ENCODE assay signal across 9 mouse cellular contexts in genomic region chr10:84836104-84836503, GRCm38 (mm10).
DNase-seq lines count a peak whose midpoint lies in the region; ATAC-seq and TF ChIP-seq lines count a peak whose summit lies in the region.
"Had no signal": no experiment of that assay in that cellular context is flagged by ENCODE, and none has a peak within 500 bp of the region (broad histone marks: within the 10 kb centered on the region; RNA-seq: fewer than 3 reads in every experiment).

No protein-coding gene starts in this region.

- H3K27me3 ChIP-seq in forebrain, embryonic 14.5 days (replicated peaks; ENCODE audit: control insufficient read depth, insufficient read depth, low read length): no peaks in the 10 kb centered on the region
- no peaks in the 10 kb centered on the region for H3K27me3 ChIP-seq in forebrain, embryonic 10.5 days (ENCODE audit: poor library complexity, severe bottlenecking)
- no peaks in the 10 kb centered on the region for H3K27me3 ChIP-seq in midbrain, embryonic 14.5 days (ENCODE audit: control insufficient read depth, insufficient read depth, low read length)
- H3K27me3 ChIP-seq in midbrain, embryonic 15.5 days (replicated peaks): no peaks in the 10 kb centered on the region
- H3K27me3 ChIP-seq in kidney, postnatal 0 days (ENCODE audit: insufficient read depth, low read length): no peaks in the 10 kb centered on the region
- H3K27me3 ChIP-seq: hindbrain, embryonic 15.5 days had no signal

- no peak overlapping the region for H3K27ac ChIP-seq in forebrain, embryonic 14.5 days (ENCODE audit: low read depth, low read length)
- no peak overlapping the region for H3K27ac ChIP-seq in forebrain, embryonic 10.5 days
- H3K27ac ChIP-seq in midbrain, embryonic 14.5 days (replicated peaks; ENCODE audit: low read depth, low read length): no peak overlapping the region
- no peak overlapping the region for H3K27ac ChIP-seq in midbrain, embryonic 15.5 days
- no peak overlapping the region for H3K27ac ChIP-seq in kidney, postnatal 0 days
- H3K27ac ChIP-seq: hindbrain, embryonic 15.5 days had no signal

- no peak overlapping the region for H3K4me2 ChIP-seq in forebrain, embryonic 14.5 days (ENCODE audit: low read length)
- H3K4me2 ChIP-seq in midbrain, embryonic 14.5 days (ENCODE audit: low read length): no peak overlapping the region
- no peak overlapping the region for H3K4me2 ChIP-seq in midbrain, embryonic 15.5 days
- no peak overlapping the region for H3K4me2 ChIP-seq in kidney, postnatal 0 days (ENCODE audit: low read length)
- H3K4me2 ChIP-seq: hindbrain, embryonic 15.5 days had no signal

- no peak overlapping the region for H3K4me3 ChIP-seq in forebrain, embryonic 14.5 days (ENCODE audit: low read depth, low read length)
- no peak overlapping the region for H3K4me3 ChIP-seq in forebrain, embryonic 10.5 days
- no peak overlapping the region for H3K4me3 ChIP-seq in midbrain, embryonic 14.5 days (replicated peaks; ENCODE audit: low read depth, low read length)
- H3K4me3 ChIP-seq in midbrain, embryonic 15.5 days: no peak overlapping the region
- no peak overlapping the region for H3K4me3 ChIP-seq in kidney, postnatal 0 days (replicated peaks; ENCODE audit: low read depth, low read length)
- H3K4me3 ChIP-seq: hindbrain, embryonic 15.5 days had no signal

- no peaks in the 10 kb centered on the region for H3K36me3 ChIP-seq in forebrain, embryonic 14.5 days (ENCODE audit: control insufficient read depth, insufficient read depth, low read length)
- H3K36me3 ChIP-seq in forebrain, embryonic 10.5 days (replicated peaks): peaks cover 70% of the 10 kb centered on the region
- H3K36me3 ChIP-seq in midbrain, embryonic 14.5 days (ENCODE audit: control insufficient read depth, insufficient read depth, low read length): no peaks in the 10 kb centered on the region
- H3K36me3 ChIP-seq in midbrain, embryonic 15.5 days (replicated peaks): no peaks in the 10 kb centered on the region
- H3K36me3 ChIP-seq in kidney, postnatal 0 days (ENCODE audit: insufficient read depth, low read length): no peaks in the 10 kb centered on the region
- H3K36me3 ChIP-seq: hindbrain, embryonic 15.5 days had no signal

- WGBS in forebrain, embryonic 14.5 days: 40% methylated on average over 4 of the region's 4 CpGs
- whole genome bisulfite sequencing in forebrain, embryonic 10.5 days: 46% methylated on average over 4 of the region's 4 CpGs
- 43% methylated on average over 4 of the region's 4 CpGs for WGBS in midbrain, embryonic 14.5 days
- WGBS in midbrain, embryonic 15.5 days: 35% methylated on average over 4 of the region's 4 CpGs
- WGBS in kidney, postnatal 0 days: 20% methylated on average over 4 of the region's 4 CpGs

- H3K9ac ChIP-seq in forebrain, embryonic 14.5 days (ENCODE audit: low read length): no peak overlapping the region
- H3K9ac ChIP-seq in midbrain, embryonic 14.5 days (replicated peaks; ENCODE audit: low read length): no peak overlapping the region
- no peak overlapping the region for H3K9ac ChIP-seq in midbrain, embryonic 15.5 days
- H3K9ac ChIP-seq in kidney, postnatal 0 days (ENCODE audit: low read depth, low read length): no peak overlapping the region
- H3K9ac ChIP-seq: hindbrain, embryonic 15.5 days had no signal

- no peak for ATAC-seq in forebrain, embryonic 14.5 days
- no peak for ATAC-seq in midbrain, embryonic 14.5 days (ENCODE audit: low FRiP score, low TSS enrichment)
- ATAC-seq in midbrain, embryonic 15.5 days (replicated peaks): no peak
- ATAC-seq in kidney, postnatal 0 days (replicated peaks; ENCODE audit: low FRiP score, low read depth): 0 out of 2 replicates have a peak, but pooled peaks have one; percentile 40

- DNase-seq in forebrain, embryonic 14.5 days (ENCODE audit: low spot score): peak; percentile 27
- DNase-seq in forebrain, embryonic 10.5 days (ENCODE audit: extremely low spot score, low spot score): no peak
- DNase-seq in midbrain, embryonic 14.5 days: peak; percentile 56
- peak; percentile 21 for DNase-seq in cerebellum, adult 8-10 months
- peak; percentile 86 for DNase-seq in kidney, postnatal 0 days (ENCODE audit: low spot score)
- DNase-seq in thymus, postnatal 25 days: peak; percentile 38
- no peak for DNase-seq in spleen, adult 18-20 months

- no peaks in the 10 kb centered on the region for H3K4me1 ChIP-seq in forebrain, embryonic 14.5 days (ENCODE audit: control insufficient read depth, insufficient read depth, low read length)
- peaks cover 14% of the 10 kb centered on the region for H3K4me1 ChIP-seq in forebrain, embryonic 10.5 days
- H3K4me1 ChIP-seq in midbrain, embryonic 14.5 days (ENCODE audit: control insufficient read depth, insufficient read depth, low read length): no peaks in the 10 kb centered on the region
- H3K4me1 ChIP-seq in midbrain, embryonic 15.5 days: no peaks in the 10 kb centered on the region
- H3K4me1 ChIP-seq in kidney, postnatal 0 days (replicated peaks; ENCODE audit: insufficient read depth, low read length): no peaks in the 10 kb centered on the region
- H3K4me1 ChIP-seq: hindbrain, embryonic 15.5 days had no signal

- TF ChIP-seq CTCF in kidney, postnatal 0 days (IDR thresholded peaks at IDR 0.05; ENCODE audit: low read depth): peak; percentile 82

- H3K9me3 ChIP-seq in forebrain, embryonic 14.5 days (replicated peaks; ENCODE audit: control insufficient read depth, low read length): no peaks in the 10 kb centered on the region
- H3K9me3 ChIP-seq in forebrain, embryonic 10.5 days: no peaks in the 10 kb centered on the region
- no peaks in the 10 kb centered on the region for H3K9me3 ChIP-seq in midbrain, embryonic 14.5 days (ENCODE audit: control insufficient read depth, low read length)
- H3K9me3 ChIP-seq in midbrain, embryonic 15.5 days: no peaks in the 10 kb centered on the region
- no peaks in the 10 kb centered on the region for H3K9me3 ChIP-seq in kidney, postnatal 0 days (replicated peaks; ENCODE audit: low read length)
- H3K9me3 ChIP-seq: hindbrain, embryonic 15.5 days had no signal

Comparison
In these comparisons a context has a peak if more than half of its experiments do, and no peak if none do; other contexts are left out.
1. DNase-seq: peak in forebrain, embryonic 14.5 days (single experiment), midbrain, embryonic 14.5 days (single experiment), cerebellum, adult 8-10 months (single experiment), kidney, postnatal 0 days (single experiment) and thymus, postnatal 25 days (single experiment); none in forebrain, embryonic 10.5 days (single experiment) and spleen, adult 18-20 months (0 of 2).